Mouse (Mus musculus) intestine, embryonic 16.5 days (tissue): ENCODE data around the gene Abcd4. TPM values are rescaled to one million over a fixed set of nuclear protein-coding genes. Genes with fewer than 3 reads are reported as not detected.

Experiments used
- ATAC-seq: fragments of 200-750 bp; cut with Nextera tagmentation; 2 replicates; pipeline ENCODE4 v1.8.0; 2017; ENCODE audit warnings: moderate TSS enrichment, moderate library complexity
- H3K27ac ChIP-seq: fragments of 300-500 bp; sonication (generic); 2 replicates; pipeline ENCODE4 v1.5.1; 2014; ENCODE audit warnings: mild to moderate bottlenecking, low read length
- H3K27me3 ChIP-seq: fragments of 300-500 bp; sonication (generic); replicated peaks from 2 replicates; pipeline ENCODE4 v1.6.1; 2014; ENCODE audit warnings: low read length, control low read depth, mixed read lengths; ENCODE audit not compliant: control insufficient read depth, insufficient read depth
- H3K36me3 ChIP-seq: fragments of 300-500 bp; sonication (generic); 2 replicates; pipeline ENCODE4 v1.6.1; 2014; ENCODE audit warnings: low read length, control low read depth; ENCODE audit not compliant: control insufficient read depth, insufficient read depth
- H3K4me1 ChIP-seq: fragments of 300-500 bp; sonication (generic); 2 replicates; pipeline ENCODE4 v1.6.1; 2014; ENCODE audit warnings: low read length, control low read depth, mixed read lengths; ENCODE audit not compliant: control insufficient read depth, insufficient read depth
- H3K4me2 ChIP-seq: fragments of 300-500 bp; sonication (generic); 2 replicates; pipeline ENCODE4 v1.6.1; 2014; ENCODE audit warnings: low read depth, low read length, control low read depth
- H3K4me3 ChIP-seq: fragments of 300-500 bp; sonication (generic); 2 replicates; pipeline ENCODE4 v1.5.1; 2014; ENCODE audit warnings: mild to moderate bottlenecking, low read length
- H3K9ac ChIP-seq: fragments of 300-500 bp; sonication (generic); 2 replicates; pipeline ENCODE4 v1.6.1; 2014; ENCODE audit warnings: low read depth, low read length
- H3K9me3 ChIP-seq: fragments of 300-500 bp; sonication (generic); 2 replicates; pipeline ENCODE4 v1.6.1; 2016; ENCODE audit warnings: low read length, control low read depth; ENCODE audit not compliant: control insufficient read depth
- WGBS: fragments of 180-500 bp; shearing (Covaris S2); extraction: QIAGEN DNeasy Blood & Tissue Kit; methylation state at CpG from one replicate; pipeline ENCODE4 v1.1.7; 2014; 5-methylcytosine and 5-hydroxymethylcytosine counted together
- polyA plus RNA-seq: library from polyadenylated mRNA; unstranded; fragments of >200 nt; fragmentation: Nextera tagmentation; extraction: Ambion mirVana; gene quantifications from 2 replicates; pipeline ENCODE4 v1.2.1, GENCODE M21; 2015

Abcd4 gene
- polyA plus RNA-seq, 1 experiment from 2014 or later = 27.8 TPM

- Histone ChIP-seq H3K27ac (no peak overlapping the region), H3K27me3 (peaks cover 18% of the 10 kb centered on the region), H3K36me3 (no peaks in the 10 kb centered on the region), H3K4me2 (no peak overlapping the region), H3K4me3 (no peak overlapping the region), H3K9me3 (no peaks in the 10 kb centered on the region), H3K9ac (no peak overlapping the region), H3K4me1 (no peaks in the 10 kb centered on the region)
- WGBS = 41% methylated on average over 5 of the region's 5 CpGs
- ATAC-seq = no peak
These were observed 38.8 kb downstream of the Abcd4 start for GRCm38 (mm10) chr12:84578440-84578770.

GRCm38 (mm10) chr12:84577768-84578439 lies 39.3 kb downstream of the Abcd4 start:
- H3K4me3 ChIP-seq = no peak overlapping the region
- no peaks in the 10 kb centered on the region for H3K36me3 ChIP-seq
- no peak overlapping the region for H3K4me2 ChIP-seq
- H3K9ac ChIP-seq = no peak overlapping the region
- ATAC-seq = no peak
- no peaks in the 10 kb centered on the region for H3K4me1 ChIP-seq
- H3K27ac ChIP-seq = no peak overlapping the region
- peaks cover 23% of the 10 kb centered on the region for H3K27me3 ChIP-seq
- no peaks in the 10 kb centered on the region for H3K9me3 ChIP-seq
- 75% methylated on average over 11 of the region's 11 CpGs for WGBS

GRCm38 (mm10) chr12:84573094-84573493 lies 44.1 kb downstream of the Abcd4 start:
- WGBS = 20% methylated on average over 7 of the region's 7 CpGs
- peaks cover 63% of the 10 kb centered on the region for H3K27me3 ChIP-seq
- no peaks in the 10 kb centered on the region for H3K9me3 ChIP-seq
- H3K27ac ChIP-seq = no peak overlapping the region
- 0 out of 2 replicates have a peak, but pooled peaks cover 2% of the 10 kb centered on the region for H3K4me1 ChIP-seq
- H3K36me3 ChIP-seq = no peaks in the 10 kb centered on the region
- H3K4me2 ChIP-seq = no peak overlapping the region
- no peak overlapping the region for H3K9ac ChIP-seq
- no peak overlapping the region for H3K4me3 ChIP-seq
- ATAC-seq = no peak

GRCm38 (mm10) chr12:84572341-84572720 lies 44.9 kb downstream of the Abcd4 start:
- WGBS = 7% methylated on average over 7 of the region's 7 CpGs
- Histone ChIP-seq H3K27me3 (peaks cover 64% of the 10 kb centered on the region), H3K4me2 (no peak overlapping the region), H3K9me3 (no peaks in the 10 kb centered on the region), H3K9ac (no peak overlapping the region), H3K27ac (no peak overlapping the region), H3K4me1 (0 out of 2 replicates have a peak, but pooled peaks cover 2% of the 10 kb centered on the region), H3K36me3 (no peaks in the 10 kb centered on the region), H3K4me3 (no peak overlapping the region)
- ATAC-seq = no peak

- no peak overlapping the region for H3K27ac ChIP-seq
- H3K36me3 ChIP-seq = no peaks in the 10 kb centered on the region
- no peak overlapping the region for H3K9ac ChIP-seq
- no peak for ATAC-seq
- 0 out of 2 replicates have a peak, but pooled peaks cover 2% of the 10 kb centered on the region for H3K4me1 ChIP-seq
- peaks cover 64% of the 10 kb centered on the region for H3K27me3 ChIP-seq
- peak overlapping the region; percentile 4; the same call in 1 of the 2 replicates for H3K4me3 ChIP-seq
- 3% methylated on average over 43 of the region's 43 CpGs for WGBS
- no peaks in the 10 kb centered on the region for H3K9me3 ChIP-seq
- H3K4me2 ChIP-seq = no peak overlapping the region
These were observed 45.5 kb downstream of the Abcd4 start for GRCm38 (mm10) chr12:84571466-84572340.

GRCm38 (mm10) chr12:84570694-84571415 lies 46.4 kb downstream of the Abcd4 start:
- Histone ChIP-seq H3K4me1 (0 out of 2 replicates have a peak, but pooled peaks cover 2% of the 10 kb centered on the region), H3K9me3 (no peaks in the 10 kb centered on the region), H3K36me3 (no peaks in the 10 kb centered on the region), H3K4me2 (no peak overlapping the region), H3K9ac (no peak overlapping the region), H3K27ac (no peak overlapping the region), H3K27me3 (peaks cover 64% of the 10 kb centered on the region), H3K4me3 (no peak overlapping the region)
- ATAC-seq = no peak
- WGBS = 4% methylated on average over 34 of the region's 34 CpGs

- H3K27ac ChIP-seq = no peak overlapping the region
- H3K4me3 ChIP-seq = no peak overlapping the region
- peaks cover 64% of the 10 kb centered on the region for H3K27me3 ChIP-seq
- H3K9ac ChIP-seq = no peak overlapping the region
- 0 out of 2 replicates have a peak, but pooled peaks cover 2% of the 10 kb centered on the region for H3K4me1 ChIP-seq
- 3% methylated on average over 40 of the region's 40 CpGs for WGBS
- ATAC-seq = no peak
- H3K4me2 ChIP-seq = no peak overlapping the region
- no peaks in the 10 kb centered on the region for H3K9me3 ChIP-seq
- H3K36me3 ChIP-seq = no peaks in the 10 kb centered on the region
These were observed 47.1 kb downstream of the Abcd4 start for GRCm38 (mm10) chr12:84569976-84570693.

GRCm38 (mm10) chr12:84569336-84569970 lies 47.8 kb downstream of the Abcd4 start, which contains the start of gene Vsx2:
Gene Vsx2, plus strand, starts transcription at chr12:84569762.
- no peak within 1 kb of the TSS for H3K9ac ChIP-seq
- no peak within 1 kb of the TSS for H3K4me3 ChIP-seq
- H3K4me2 ChIP-seq = no peak within 1 kb of the TSS
- 0 out of 2 replicates have a peak, but pooled peaks cover 2% of the 10 kb centered on the region for H3K4me1 ChIP-seq
- no peaks in the 10 kb centered on the region for H3K9me3 ChIP-seq
- ATAC-seq = no peak
- WGBS = 3% methylated on average over 25 of the region's 25 CpGs
- peaks cover 64% of the 10 kb centered on the region for H3K27me3 ChIP-seq
- H3K36me3 ChIP-seq = no peaks in the 10 kb centered on the region
- no peak within 1 kb of the TSS for H3K27ac ChIP-seq
